Mouse (Mus musculus) bone marrow macrophage, adult 2 months (primary cell): Measurements from ENCODE around the gene Tceal8. TPM values are rescaled to one million over a fixed set of nuclear protein-coding genes. Genes with fewer than 3 reads are reported as not detected.
"Not testable (repeated sequence)": the region's sequence is repeated elsewhere in the genome, so short reads cannot be mapped to it uniquely, and the experiment has no call there.

Experiments used
- H3K27ac ChIP-seq: 2 replicates; pipeline ENCODE4 v1.5.1; 2012; ENCODE audit warnings: low read depth, low read length; ENCODE audit not compliant: insufficient read depth
- H3K4me1 ChIP-seq: 2 replicates; pipeline ENCODE4 v1.6.1; 2012; ENCODE audit warnings: low read length; ENCODE audit not compliant: control insufficient read depth, insufficient read depth
- H3K4me3 ChIP-seq: 2 replicates; pipeline ENCODE4 v1.5.1; 2012; ENCODE audit warnings: mild to moderate bottlenecking, low read length, moderate library complexity; ENCODE audit not compliant: insufficient read depth
- CTCF ChIP-seq: IDR thresholded peaks from 2 replicates; pipeline ENCODE4 v1.5.1; 2012; ENCODE audit warnings: low read depth, mild to moderate bottlenecking, low read length, moderate library complexity
- POLR2A ChIP-seq: IDR thresholded peaks from 2 replicates; pipeline ENCODE4 v1.6.1; 2012; ENCODE audit warnings: mild to moderate bottlenecking, low read depth, low read length, borderline replicate concordance
- polyA plus RNA-seq: library from polyadenylated mRNA; stranded (reverse); fragments of >200 nt; gene quantifications from 2 replicates; pipeline ENCODE4 v1.2.4, GENCODE M21; 2012; ENCODE audit not compliant: missing spikeins, insufficient read depth, insufficient read length

Gene Tceal8
- polyA plus RNA-seq = 65.3 and 72.7 TPM in 2 replicates

DNA sequence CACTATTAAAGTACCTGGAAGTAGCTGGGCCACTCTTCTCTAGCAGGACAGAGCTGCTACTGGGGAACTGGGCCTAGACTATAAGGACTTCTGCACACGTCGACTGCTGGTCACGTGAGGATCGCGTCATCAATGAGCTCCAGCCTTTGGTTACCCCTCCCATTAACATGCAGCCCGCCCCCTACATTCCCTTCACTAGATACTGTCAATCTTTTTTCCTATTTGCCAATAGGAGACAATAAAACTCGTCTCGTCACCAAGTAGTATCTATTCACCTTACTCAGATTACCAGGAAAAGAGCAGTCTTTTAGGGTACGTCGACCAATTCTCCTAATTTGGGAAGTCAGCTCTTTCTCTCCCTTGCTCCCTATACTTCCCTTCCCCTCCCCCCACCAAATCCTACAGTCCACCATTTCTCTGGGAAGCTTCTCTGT lies at the start of gene Tceal8:
Gene Tceal8, minus strand, starts transcription at position 225 of the 434 bp plus-strand sequence.
- TF ChIP-seq POLR2A (no peak), CTCF (no peak)
- Histone ChIP-seq H3K4me1 (no peaks in the 10 kb centered on the region), H3K27ac (peak within 1 kb of the TSS; percentile 75), H3K4me3 (peak within 1 kb of the TSS; percentile 86)

DNA sequence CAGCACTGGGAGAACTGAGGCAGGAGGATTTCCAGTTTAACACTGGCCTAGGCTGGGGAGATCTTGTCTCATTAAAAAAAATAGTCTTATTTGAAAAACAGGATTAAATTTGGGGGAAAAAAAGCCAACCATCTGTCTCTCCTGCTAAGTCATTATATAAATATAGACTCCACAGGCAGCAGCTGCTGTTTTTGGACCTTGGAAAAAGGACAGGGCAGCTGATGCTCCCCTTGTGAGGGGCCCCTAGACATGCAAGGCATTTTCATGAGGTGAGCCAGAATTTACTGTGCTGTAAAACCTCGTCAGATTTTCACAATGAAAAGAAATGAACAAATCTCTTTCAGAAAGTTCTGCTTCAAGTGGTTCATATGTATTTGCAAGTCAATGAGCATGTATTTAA lies 44.2 kb upstream of the Tceal8 start:
- TF ChIP-seq CTCF = no peak
- no peak for TF ChIP-seq POLR2A
- no peaks in the 10 kb centered on the region for H3K4me1 ChIP-seq

DNA sequence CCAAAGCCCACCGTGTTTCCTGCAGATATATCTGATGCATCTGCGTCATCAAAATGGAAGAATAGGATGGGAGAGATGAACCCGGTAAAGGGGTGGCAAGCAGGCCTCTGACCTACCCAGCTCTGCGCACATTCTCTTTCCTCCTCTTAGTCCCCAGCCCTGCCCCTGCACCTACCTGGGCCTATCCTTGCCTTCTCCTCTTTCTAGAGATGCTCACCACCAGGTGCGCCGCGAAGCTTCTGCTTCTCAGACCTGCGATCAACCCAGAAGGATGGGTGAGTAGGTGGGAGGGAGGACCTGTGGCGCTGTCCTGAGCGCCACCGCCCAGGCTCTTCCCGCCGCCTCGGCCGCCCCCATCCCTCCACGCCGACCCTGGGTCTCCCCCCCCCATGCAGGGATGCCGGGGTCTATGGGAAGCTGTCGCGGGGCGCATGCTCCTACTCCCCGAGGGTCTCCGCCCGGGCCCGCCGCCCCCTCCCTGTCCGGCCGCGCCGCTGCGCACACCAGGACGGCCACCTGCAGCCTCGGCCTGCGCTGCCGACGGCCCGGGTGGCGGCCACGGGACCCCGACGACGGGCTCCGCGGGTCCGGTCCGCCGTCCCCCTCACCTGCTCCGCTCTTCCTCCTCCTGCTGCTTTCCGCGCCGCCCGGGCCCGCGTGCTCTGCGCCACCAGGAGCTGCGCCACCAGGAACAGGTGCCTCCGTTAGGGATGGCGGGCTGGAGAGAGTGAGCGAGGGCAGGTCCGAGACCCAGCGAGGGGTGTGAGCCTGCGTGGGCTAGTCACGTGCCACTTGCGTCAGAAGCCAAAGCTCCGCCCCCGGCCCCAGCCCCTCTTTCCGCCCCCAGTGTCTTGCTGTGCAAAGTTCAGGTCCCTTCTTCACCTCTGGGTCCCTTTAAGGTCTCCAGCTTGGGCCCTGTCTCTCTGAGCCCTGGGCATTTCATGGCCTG lies 42.9 kb upstream of the Tceal8 start, which contains the start of the genes Tceal7 and Bex1:
Gene Tceal7, plus strand, starts transcription at position 51 of the 949 bp plus-strand sequence.
Gene Bex1, minus strand, starts transcription at position 785 of the 949 bp plus-strand sequence.
- H3K4me3 ChIP-seq, H3K4me1 ChIP-seq, H3K27ac ChIP-seq: not testable (repeated sequence)

More for the DNA sequence above, 44.2 kb upstream of the Tceal8 start:
- Histone ChIP-seq H3K4me3 (no peak overlapping the region), H3K27ac (no peak overlapping the region)

DNA sequence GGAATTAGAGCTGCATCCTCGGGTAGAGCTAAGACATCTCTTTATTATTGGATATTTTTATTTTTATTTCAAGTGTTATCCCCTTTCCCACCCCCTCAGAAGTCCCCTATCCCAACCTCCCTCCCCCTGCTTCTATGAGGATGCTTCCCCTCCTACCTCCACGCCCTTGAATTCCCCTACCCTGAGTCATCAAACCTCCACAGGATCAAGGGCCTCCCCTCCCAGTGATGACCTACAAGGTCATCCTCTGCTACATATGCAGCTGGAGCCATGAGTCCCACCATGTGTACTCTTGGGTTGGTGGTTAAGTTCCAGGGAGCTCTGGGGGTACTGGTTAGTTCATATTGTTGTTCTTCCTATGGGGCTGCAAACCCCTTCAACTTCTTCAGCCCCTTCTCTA lies 41.3 kb upstream of the Tceal8 start:
- H3K4me3 ChIP-seq = no peak overlapping the region
- TF ChIP-seq CTCF (no peak), POLR2A (no peak)
- no peaks in the 10 kb centered on the region for H3K4me1 ChIP-seq
- no peak overlapping the region for H3K27ac ChIP-seq

DNA sequence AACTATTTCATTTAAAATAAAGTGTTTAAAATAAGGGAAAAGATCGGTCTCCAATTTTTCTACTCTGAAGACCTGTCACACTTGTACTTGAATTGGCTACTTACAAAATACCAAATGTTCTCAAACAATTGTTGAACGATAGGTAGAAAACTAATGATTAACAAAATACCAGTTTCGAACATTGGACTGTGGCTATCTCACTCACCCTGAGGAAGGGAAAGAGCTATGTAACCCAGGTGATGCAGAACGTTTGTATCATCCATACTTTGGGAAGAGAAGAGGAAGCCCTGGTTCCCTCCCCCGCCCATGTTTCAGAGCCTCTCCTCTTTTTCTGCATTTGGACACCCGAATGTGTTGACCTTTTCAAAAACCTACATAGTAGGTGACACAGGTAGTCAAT lies 32.3 kb upstream of the Tceal8 start:
- no peak overlapping the region for H3K27ac ChIP-seq
- no peaks in the 10 kb centered on the region for H3K4me1 ChIP-seq
- no peak for TF ChIP-seq POLR2A
- TF ChIP-seq CTCF = no peak
- no peak overlapping the region for H3K4me3 ChIP-seq

DNA sequence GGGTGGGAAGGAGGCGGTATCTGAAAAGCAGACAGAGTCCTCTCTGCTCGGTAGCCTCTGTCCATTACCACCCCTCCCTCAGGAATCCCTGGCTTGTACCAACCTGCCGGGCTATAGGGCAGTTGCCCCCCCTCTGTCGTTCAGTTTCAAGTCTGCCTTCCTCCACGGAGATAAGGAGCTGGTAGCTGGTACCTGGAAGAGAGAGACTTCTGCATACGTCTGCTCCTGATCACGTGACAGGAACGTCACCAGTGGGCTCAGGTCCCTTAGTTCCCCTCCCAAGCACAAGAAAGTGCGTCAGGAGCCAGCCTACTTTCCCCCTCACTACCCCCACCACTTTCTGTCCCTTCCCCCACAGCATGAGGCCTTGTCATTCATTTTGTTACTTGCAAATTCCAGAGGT lies 31.5 kb upstream of the Tceal8 start, which contains the start of gene Tceal5:
Gene Tceal5, minus strand, starts transcription at position 213 of the 403 bp plus-strand sequence.
- Histone ChIP-seq H3K4me1 (no peaks in the 10 kb centered on the region), H3K4me3 (no peak within 1 kb of the TSS), H3K27ac (no peak within 1 kb of the TSS)
- TF ChIP-seq POLR2A = no peak
- TF ChIP-seq CTCF = no peak

DNA sequence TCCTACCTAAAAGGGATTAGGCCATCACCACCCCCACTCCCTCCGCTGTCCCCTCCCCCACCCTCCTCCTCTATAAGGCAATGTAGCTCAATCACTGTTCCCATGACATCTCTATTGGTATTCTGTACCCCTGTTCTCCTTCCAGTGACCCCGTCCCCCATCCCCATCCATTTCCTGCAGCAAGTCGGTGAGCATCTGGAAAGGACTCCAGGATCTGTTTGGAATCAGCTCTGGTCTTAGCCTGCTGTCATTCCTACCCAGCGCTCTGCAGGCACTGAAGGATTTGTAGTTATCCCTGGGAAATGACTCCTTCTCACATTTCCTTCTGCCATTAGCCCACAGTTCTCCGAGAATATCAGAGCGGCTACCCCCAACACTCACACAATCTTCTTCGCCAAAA lies 31.1 kb upstream of the Tceal8 start:
- H3K4me1 ChIP-seq = no peaks in the 10 kb centered on the region
- H3K4me3 ChIP-seq = no peak overlapping the region
- TF ChIP-seq CTCF = no peak
- TF ChIP-seq POLR2A = no peak
- no peak overlapping the region for H3K27ac ChIP-seq

DNA sequence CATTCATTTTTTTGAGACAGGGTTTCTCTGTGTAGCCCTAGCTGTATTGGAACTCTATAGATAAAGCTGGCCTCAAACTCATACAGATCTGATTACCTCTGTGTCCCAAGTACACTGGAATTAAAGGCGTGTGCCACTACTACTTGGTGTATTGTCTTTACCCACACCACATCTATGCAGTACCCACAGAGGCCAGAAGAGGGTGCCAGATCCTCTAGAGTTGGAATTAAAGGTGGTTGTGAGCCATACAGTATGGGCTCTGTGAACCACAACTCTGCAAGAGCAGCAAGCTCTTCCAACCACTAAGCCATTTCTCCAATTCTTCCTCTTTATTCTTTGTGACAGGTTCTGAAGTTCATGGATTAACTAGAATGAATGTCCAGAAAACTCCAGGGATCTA lies 24.7 kb upstream of the Tceal8 start:
- TF ChIP-seq POLR2A (no peak), CTCF (no peak)
- H3K4me3 ChIP-seq = no peak overlapping the region
- no peaks in the 10 kb centered on the region for H3K4me1 ChIP-seq
- no peak overlapping the region for H3K27ac ChIP-seq

DNA sequence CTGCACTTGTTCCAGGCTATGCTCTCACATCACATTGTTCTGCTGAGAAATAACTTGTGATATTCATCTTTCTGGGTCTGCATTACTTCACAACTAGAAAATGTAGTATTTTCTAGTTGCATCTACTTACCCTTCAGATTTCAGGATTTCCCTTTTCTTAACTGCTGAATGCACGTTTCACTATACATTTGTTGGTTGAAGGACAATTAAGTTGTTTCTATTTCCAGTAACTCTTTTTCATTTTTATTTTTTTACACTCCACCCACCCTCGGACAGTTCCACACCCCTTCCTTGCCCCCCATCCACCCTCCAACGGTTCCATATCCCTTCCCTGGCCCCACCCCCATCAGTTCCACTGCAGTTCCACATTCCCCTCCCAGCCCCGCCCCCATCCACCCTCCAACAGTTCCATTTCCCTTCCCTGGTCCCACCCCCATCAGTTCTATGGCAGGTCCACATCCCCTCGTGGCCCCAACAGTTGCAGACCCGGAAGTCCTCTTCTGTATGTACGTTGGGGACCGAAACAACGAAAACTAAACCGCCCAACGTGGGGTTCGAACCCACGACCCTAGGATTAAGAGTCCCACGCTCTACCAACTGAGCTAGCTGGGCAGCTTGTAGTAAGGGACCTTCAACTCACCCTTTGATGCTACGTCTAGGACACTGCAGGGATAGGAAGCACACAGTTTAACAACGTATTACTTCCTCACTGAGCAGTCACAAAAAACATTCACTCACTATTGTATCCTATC lies 23.2 kb upstream of the Tceal8 start:
- TF ChIP-seq CTCF = no peak
- TF ChIP-seq POLR2A = no peak
- H3K27ac ChIP-seq = no peak overlapping the region
- no peaks in the 10 kb centered on the region for H3K4me1 ChIP-seq
- H3K4me3 ChIP-seq = no peak overlapping the region
